Mouse (Mus musculus) adrenal gland, adult (tissue): ENCODE measurements around the gene Map3k5.
A peak's percentile ranks its signal among the peaks of the same experiment; 100 is the strongest.
"Not testable (repeated sequence)": the region's sequence is repeated elsewhere in the genome, so short reads cannot be mapped to it uniquely, and the experiment has no call there.

ENCODE experiments used
- DNase-seq, 2 experiments: peaks; one replicate each; pipeline ENCODE4 v3.0.0; 2022 to 2023; ENCODE audit warnings: low spot score in 1 of 2; ENCODE audit not compliant: inconsistent age in 2 of 2

The Map3k5 gene

DNA sequence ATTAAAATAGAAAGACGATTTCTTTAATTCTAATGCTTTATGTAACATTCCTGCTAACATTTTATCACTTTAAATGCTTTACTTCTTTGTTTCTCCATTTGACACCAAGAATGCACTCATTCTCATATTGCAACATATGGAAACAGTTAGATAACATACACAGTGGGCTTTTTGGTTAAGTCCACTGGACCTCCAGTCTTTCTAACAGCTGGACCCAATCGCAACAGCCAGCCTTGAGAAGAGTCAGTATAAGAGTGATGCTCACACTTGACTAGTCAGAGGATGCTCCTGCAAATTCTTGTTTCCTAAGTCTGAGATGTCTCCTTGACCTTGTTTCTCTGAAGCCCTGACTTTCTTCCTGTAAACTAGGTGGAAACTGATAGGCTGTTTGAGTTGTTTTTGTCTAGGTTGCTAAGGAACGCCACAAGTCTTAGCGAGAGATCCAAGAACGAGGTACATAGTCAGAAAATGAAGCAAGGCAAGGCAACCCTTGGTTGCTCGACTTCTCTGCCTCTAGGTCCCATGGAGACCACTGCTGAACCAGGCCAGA lies 26.6 kb downstream of the Map3k5 start:
- no peak for DNase-seq

DNA sequence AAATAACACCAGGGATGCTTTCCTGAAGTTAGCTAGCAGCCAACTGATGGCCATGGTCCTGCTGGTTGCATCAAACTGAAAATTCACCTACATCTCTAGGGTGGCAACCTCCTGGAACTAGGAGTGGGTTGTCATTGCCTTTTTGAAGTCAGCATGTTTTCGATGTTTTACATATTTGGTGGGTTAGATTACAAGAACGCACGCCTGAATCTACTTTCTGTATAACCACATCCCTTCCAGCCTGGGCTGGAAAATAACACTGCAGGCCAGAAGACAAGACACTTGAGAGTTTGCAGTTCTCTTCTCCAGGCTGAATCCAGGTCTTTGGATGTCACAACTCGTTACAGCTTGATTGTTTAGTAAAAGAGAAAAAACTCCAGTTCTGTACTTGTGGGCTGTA lies 28.5 kb downstream of the Map3k5 start:
- DNase-seq = no peak

DNA sequence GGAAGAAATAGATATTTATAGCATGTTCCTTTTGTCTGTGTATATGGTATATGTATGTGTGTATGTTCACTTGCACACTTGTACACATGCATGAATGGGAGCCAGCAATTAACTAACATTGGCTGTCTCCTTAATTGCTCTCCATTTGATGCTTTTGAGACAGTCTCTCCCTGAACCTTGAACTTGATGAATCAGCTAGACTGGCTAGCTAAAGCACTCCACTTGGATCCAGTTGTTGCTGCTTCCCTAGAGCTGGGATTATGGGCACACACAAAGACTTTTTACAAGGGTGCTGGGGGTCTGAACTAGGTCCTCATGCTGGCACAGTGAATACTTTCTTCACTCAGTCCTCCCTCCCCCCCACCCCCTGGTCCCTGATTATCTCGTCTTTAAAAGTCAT lies 28.9 kb downstream of the Map3k5 start:
- DNase-seq = peak in 1 of 2 experiments; percentile 59

DNA sequence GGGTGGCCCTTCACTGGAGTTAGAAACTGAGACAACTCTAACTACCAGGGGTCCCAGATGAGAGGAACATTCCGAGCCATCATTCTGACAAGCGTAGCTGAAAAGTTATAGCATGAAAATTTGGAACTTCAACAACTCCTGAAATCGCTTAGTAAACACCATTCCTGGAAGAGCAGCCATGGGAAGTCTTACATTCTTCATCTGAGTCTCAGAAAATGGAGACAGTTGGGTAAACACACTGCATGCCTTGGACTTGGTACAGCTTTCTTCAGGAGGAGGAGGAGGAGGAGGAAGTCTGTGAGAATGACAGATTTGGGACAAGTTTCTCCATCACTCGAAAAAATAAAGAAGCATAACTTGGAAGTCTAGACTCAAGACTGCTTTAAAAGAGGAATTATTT lies 29.8 kb downstream of the Map3k5 start:
- DNase-seq = no peak

DNA sequence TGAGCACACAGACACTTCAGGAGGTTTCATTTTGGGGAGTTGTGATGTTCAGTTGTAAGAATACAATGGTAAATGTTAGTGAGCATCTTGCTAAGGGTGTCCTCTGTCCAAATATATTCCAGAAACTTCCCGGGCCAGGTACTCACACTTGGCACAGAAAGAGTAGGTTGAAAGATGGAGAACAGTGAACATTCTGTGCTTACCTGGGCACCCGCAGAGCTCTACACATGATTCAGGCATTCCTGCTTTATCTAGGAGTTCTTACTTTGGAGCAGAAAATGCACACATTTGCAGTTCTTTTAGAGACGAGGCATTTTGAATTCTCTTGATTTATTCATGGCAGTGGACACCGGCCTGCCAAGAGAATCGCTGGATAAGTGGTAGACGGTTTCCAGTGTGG lies 32.3 kb downstream of the Map3k5 start:
- no peak for DNase-seq

GRCm38 (mm10) chr10:19968445-19968844 lies 34.2 kb downstream of the Map3k5 start:
- no peak for DNase-seq

DNA sequence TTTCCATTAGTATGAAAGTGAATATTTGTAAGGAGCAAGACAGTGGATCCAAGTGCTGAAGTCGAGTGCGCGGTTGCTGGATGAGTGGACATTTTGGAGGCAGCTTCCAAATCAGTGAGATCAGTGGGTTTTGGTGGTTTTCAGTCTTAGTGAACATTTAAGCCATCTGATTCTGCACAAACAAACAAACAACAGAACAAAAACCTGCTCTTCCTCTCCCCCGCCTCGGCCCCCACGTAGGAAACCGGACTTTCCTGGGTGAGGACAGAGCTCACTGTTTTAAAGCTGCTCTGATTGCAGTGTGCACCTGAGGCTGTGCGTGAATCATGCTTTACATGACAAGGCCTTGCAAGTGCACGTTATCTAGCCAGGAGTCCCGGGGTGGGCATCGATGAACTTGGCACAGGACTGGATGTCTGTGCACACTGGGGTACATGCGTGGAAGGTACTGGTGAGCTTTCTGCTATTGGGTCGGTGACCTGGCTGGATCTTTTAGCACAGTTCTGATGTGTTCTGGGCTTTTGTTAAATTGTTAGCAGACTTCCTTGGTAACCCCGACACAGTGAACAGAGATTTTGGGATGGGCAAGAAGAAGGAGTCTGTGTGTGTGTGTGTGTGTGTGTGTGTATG lies 35.7 kb downstream of the Map3k5 start:
- no peak for DNase-seq

GRCm38 (mm10) chr10:19971491-19971890 lies 37.2 kb downstream of the Map3k5 start:
- not testable (repeated sequence) for DNase-seq

DNA sequence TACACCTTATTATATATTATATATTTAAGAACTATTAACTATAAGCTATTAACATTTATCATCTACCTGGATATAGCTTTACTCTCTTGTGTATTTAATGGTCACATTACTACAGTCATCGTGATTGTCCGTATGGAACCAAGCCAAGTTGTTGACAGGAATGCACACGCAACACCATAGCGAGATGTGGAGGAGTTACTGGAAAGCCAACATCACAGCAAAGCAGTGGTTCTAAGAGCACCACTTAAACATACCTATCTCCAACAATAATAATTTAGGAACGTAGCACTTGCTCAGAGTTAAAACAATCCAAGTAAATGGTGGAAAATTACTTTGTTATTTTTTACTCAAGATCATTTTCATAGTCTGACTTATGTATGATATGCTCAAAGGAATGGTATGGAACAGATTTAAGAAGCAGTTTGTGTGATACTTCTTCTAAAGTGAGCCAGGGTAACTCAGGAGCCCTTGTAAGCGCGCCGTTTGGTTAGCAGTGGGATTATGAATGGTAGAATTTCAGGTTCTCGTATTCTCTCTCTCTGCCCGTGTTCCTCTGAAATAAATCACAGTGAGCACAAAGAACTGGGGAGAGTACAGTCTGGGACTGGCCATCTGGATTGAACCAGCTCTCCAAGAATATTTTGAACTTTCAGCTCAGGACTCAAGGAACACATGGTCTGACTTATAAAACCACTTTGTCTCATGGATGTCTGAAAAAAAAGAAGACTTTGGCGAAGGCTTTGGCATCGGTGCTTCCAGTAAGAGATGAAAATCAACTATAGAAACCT lies 39.2 kb downstream of the Map3k5 start:
- no peak for DNase-seq

GRCm38 (mm10) chr10:19977557-19977956 lies 43.3 kb downstream of the Map3k5 start:
- no peak for DNase-seq

- DNase-seq = no peak
Observed at GRCm38 (mm10) chr10:19978662-19979199, 44.5 kb downstream of the Map3k5 start.

DNA sequence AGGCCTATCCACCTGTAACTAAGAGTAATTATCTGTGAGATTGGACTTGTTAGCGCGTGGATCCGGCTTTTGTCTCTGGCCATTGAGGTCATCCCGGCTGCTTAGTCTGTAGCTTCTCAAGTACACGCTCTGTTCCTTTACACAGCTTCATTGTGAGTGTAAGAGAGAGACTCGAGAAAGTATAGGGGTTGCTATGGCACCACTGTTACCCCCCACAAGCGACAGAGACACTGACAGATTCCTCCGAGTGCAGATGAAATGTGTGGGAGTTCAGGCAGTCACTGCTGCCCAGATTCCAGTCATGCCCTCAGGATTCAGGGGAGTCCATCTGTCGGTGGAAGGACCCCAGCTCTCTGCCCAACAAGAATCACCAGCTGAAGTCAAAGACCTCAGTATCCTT lies 53.5 kb downstream of the Map3k5 start:
- DNase-seq = no peak

DNA sequence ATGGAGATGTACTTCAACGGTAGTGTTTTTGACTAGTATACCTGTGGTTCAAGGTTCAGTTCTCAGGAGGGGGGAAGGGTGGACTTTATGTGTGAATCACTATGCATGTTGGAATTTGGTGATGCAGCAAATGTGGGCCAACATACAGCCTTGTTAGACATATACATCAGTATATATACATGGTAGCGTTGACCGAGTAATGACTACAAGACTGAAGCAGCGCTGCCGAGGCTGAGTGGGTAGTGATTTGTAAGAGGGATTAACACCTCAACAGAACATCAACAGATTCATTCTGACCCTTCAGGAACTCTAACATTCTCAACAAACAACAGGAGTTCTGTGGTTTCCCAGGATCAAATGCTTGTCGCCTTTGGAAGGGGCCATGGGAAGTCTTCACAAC lies 55.7 kb downstream of the Map3k5 start:
- DNase-seq = no peak

DNA sequence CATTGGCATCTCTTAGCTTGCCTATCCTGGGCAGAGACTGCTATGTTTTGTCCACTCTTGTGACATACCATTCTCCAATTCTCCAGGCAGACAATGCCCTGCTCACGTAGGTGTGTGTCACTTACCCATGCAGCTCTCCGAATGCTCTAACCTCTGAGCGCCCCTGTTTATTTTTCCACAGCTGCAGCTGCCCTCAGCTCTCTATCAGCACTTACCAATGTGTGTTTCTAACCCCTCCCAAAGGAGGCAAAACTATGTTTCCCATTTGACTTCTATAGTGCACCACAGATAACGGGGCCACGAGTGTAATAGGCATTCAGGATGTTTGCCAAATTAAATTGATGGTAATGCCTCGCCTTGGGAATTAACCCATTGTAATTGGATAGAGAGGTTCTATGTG lies 56.4 kb downstream of the Map3k5 start:
- DNase-seq = no peak

GRCm38 (mm10) chr10:19991237-19991865 lies 57.1 kb downstream of the Map3k5 start:
- peak in 1 of 2 experiments; percentile 58 for DNase-seq

DNA sequence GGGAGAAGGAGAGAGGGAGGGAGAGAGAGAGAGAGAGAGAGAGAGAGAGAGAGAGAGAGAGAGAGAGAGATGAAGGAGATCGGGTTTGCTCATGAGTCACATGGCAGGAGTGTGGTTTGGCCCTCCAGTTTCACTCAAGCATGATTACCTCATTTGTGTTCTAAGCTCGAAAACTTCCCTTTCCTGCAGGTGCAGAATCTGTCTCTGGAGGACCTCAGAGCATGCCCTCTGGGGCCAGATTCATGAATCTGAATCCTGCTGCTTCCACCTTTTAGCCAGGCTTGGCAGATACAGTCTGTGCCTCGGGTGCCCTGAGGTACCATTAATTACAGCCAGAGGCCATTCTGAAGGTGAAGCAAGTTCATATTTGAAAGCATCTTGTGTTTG lies 57.6 kb downstream of the Map3k5 start:
- peak; percentile 21 to 62 for DNase-seq

- DNase-seq = no peak
Observed at GRCm38 (mm10) chr10:19994469-19995450, 60.5 kb downstream of the Map3k5 start.

- no peak for DNase-seq
Observed at GRCm38 (mm10) chr10:19996151-19996550, 61.9 kb downstream of the Map3k5 start.

GRCm38 (mm10) chr10:19999703-20000407 lies 65.6 kb downstream of the Map3k5 start:
- no peak for DNase-seq

- no peak for DNase-seq
Observed at GRCm38 (mm10) chr10:20000408-20000770, 66.1 kb downstream of the Map3k5 start.
